Mouse (Mus musculus) regulatory T cell (primary cell): Measurements from ENCODE around the gene Cluap1.

ENCODE experiments used
- in situ Hi-C: fragments of 300-600 bp; cut with MboI, MseI; formaldehyde crosslinking; loops from one replicate; pipeline ENCODE4 v1.15.1; 2025; ENCODE audit warnings: high pct_unique_total_duplicates

Cluap1 gene

GRCm38 (mm10) chr16:3908537-3909111 lies at the start of gene Cluap1, which contains the start of gene 1700037C18Rik:
Gene Cluap1 (plus strand): TSS chr16:3908801.
Gene 1700037C18Rik (minus strand): TSS chr16:3908689.
- in situ Hi-C loops: loop anchor here (5.0 to 10.0 kb wide), 2 partner anchors 94 to 164 kb away; partner anchors contain the start of genes Slx4 and Zfp263

- in situ Hi-C loops: no loop called here
Observed at GRCm38 (mm10) chr16:3859254-3859653, 49.3 kb upstream of the Cluap1 start.

- in situ Hi-C loops: no loop called here
Observed at GRCm38 (mm10) chr16:3871815-3872214, 36.8 kb upstream of the Cluap1 start.

GRCm38 (mm10) chr16:3872216-3873047 lies 36.2 kb upstream of the Cluap1 start, which contains the start of gene Naa60:
Gene Naa60 (plus strand): TSS chr16:3872375.
- in situ Hi-C loops: no loop called here

GRCm38 (mm10) chr16:3876346-3876745 lies 32.3 kb upstream of the Cluap1 start:
- in situ Hi-C loops: no loop called here

GRCm38 (mm10) chr16:3884201-3885064 lies 24.2 kb upstream of the Cluap1 start, which contains the start of the genes Zfp597 and Gm20695:
Gene Zfp597 (minus strand): TSS chr16:3884561.
Gene Gm20695 (plus strand): TSS chr16:3884648.
- in situ Hi-C loops: no loop called here

GRCm38 (mm10) chr16:3885065-3885670 lies 23.4 kb upstream of the Cluap1 start:
- in situ Hi-C loops: no loop called here

GRCm38 (mm10) chr16:3891621-3892295 lies 16.8 kb upstream of the Cluap1 start:
- in situ Hi-C loops: no loop called here

GRCm38 (mm10) chr16:3893739-3894138 lies 14.9 kb upstream of the Cluap1 start:
- in situ Hi-C loops: no loop called here

GRCm38 (mm10) chr16:3895173-3895792 lies 13.3 kb upstream of the Cluap1 start:
- in situ Hi-C loops: loop anchor here (5.0 kb wide), 1 partner anchor 82 kb away; the partner anchor contains the start of gene Nlrc3

GRCm38 (mm10) chr16:3896046-3896445 lies 12.6 kb upstream of the Cluap1 start:
- in situ Hi-C loops: loop anchor here (5.0 kb wide), 1 partner anchor 81 kb away; the partner anchor contains the start of gene Nlrc3

GRCm38 (mm10) chr16:3896553-3896952 lies 12.0 kb upstream of the Cluap1 start:
- in situ Hi-C loops: loop anchor here (5.0 kb wide), 1 partner anchor 81 kb away; the partner anchor contains the start of gene Nlrc3

- in situ Hi-C loops: loop anchor here (5.0 to 10.0 kb wide), 2 partner anchors 95 to 163 kb away; partner anchors contain the start of genes Slx4 and Zfp263
Observed at GRCm38 (mm10) chr16:3907471-3907870, 1.1 kb upstream of the Cluap1 start.

GRCm38 (mm10) chr16:3909118-3909517 lies 517 bp downstream of the Cluap1 start:
- in situ Hi-C loops: loop anchor here (5.0 to 10.0 kb wide), 2 partner anchors 93 to 164 kb away; partner anchors contain the start of genes Slx4 and Zfp263

GRCm38 (mm10) chr16:3920756-3921155 lies 12.2 kb downstream of the Cluap1 start:
- in situ Hi-C loops: no loop called here

GRCm38 (mm10) chr16:3923515-3923914 lies 14.9 kb downstream of the Cluap1 start:
- in situ Hi-C loops: no loop called here

- in situ Hi-C loops: no loop called here
Observed at GRCm38 (mm10) chr16:3923966-3924365, 15.4 kb downstream of the Cluap1 start.

- in situ Hi-C loops: no loop called here
Observed at GRCm38 (mm10) chr16:3928582-3928981, 20.0 kb downstream of the Cluap1 start.

GRCm38 (mm10) chr16:3929151-3929550 lies 20.6 kb downstream of the Cluap1 start:
- in situ Hi-C loops: no loop called here

- in situ Hi-C loops: no loop called here
Observed at GRCm38 (mm10) chr16:3933536-3933935, 24.9 kb downstream of the Cluap1 start.
